Mouse (Mus musculus) G1E-ER4 (cell line): ENCODE measurements around the gene Cel. TPM values are rescaled to one million over a fixed set of nuclear protein-coding genes. Genes with fewer than 3 reads are reported as not detected.
A peak's percentile ranks its signal among the peaks of the same experiment; 100 is the strongest.

Source experiments
- GATA1 ChIP-seq: IDR thresholded peaks from one replicate; pipeline ENCODE4 v1.8.0; 2012; ENCODE audit warnings: low read length, inconsistent platforms
- polyA plus RNA-seq: library from polyadenylated mRNA; stranded (reverse); fragments of >175 nt; gene quantifications from 2 replicates; pipeline ENCODE4 v1.2.3, GENCODE M21; 2012

Gene Cel
- polyA plus RNA-seq, result not detected in 2 replicates

GRCm38 (mm10) chr2:28563303-28563702, at the start of gene Cel:
Cel (minus strand) TSS chr2:28563403.
- TF ChIP-seq GATA1, result no peak

- TF ChIP-seq GATA1, result no peak
Measured at GRCm38 (mm10) chr2:28612436-28613063, 49.3 kb upstream of the Cel start.

GRCm38 (mm10) chr2:28611407-28611787, 48.2 kb upstream of the Cel start:
- TF ChIP-seq GATA1, result no peak

GRCm38 (mm10) chr2:28610716-28611406, 47.7 kb upstream of the Cel start:
- no peak for TF ChIP-seq GATA1

GRCm38 (mm10) chr2:28609851-28610250, 46.6 kb upstream of the Cel start:
- no peak for TF ChIP-seq GATA1

- TF ChIP-seq GATA1, result no peak
Measured at GRCm38 (mm10) chr2:28607341-28608165, 44.4 kb upstream of the Cel start.

GRCm38 (mm10) chr2:28606601-28607340, 43.6 kb upstream of the Cel start:
- TF ChIP-seq GATA1, result no peak

- TF ChIP-seq GATA1, result no peak
Measured at GRCm38 (mm10) chr2:28605789-28606541, 42.8 kb upstream of the Cel start.

GRCm38 (mm10) chr2:28603542-28603941, 40.3 kb upstream of the Cel start:
- no peak for TF ChIP-seq GATA1

- peak; percentile 96 for TF ChIP-seq GATA1
Measured at GRCm38 (mm10) chr2:28601720-28602590, 38.8 kb upstream of the Cel start.

- TF ChIP-seq GATA1, result no peak
Measured at GRCm38 (mm10) chr2:28599569-28599900, 36.3 kb upstream of the Cel start.

- no peak for TF ChIP-seq GATA1
Measured at GRCm38 (mm10) chr2:28598692-28599568, 35.7 kb upstream of the Cel start.
